Mouse (Mus musculus) heart, postnatal 0 days (tissue): ENCODE data around the gene AU015836.

ENCODE experiments used
- CTCF ChIP-seq: IDR thresholded peaks from 2 replicates; pipeline ENCODE4 v1.5.1; 2016; ENCODE audit warnings: antibody characterized with exemption, control low read depth, low read depth
- EP300 ChIP-seq: IDR thresholded peaks from 2 replicates; pipeline ENCODE4 v1.6.1; 2016; ENCODE audit warnings: antibody characterized with exemption, low read depth

GRCm38 (mm10) chrX:94009442-94009841 lies 41.0 kb downstream of the AU015836 start:
- no peak for TF ChIP-seq CTCF
- TF ChIP-seq EP300 = no peak
